ENCODE assay signal across 16 mouse cellular contexts in the genomic region with DNA sequence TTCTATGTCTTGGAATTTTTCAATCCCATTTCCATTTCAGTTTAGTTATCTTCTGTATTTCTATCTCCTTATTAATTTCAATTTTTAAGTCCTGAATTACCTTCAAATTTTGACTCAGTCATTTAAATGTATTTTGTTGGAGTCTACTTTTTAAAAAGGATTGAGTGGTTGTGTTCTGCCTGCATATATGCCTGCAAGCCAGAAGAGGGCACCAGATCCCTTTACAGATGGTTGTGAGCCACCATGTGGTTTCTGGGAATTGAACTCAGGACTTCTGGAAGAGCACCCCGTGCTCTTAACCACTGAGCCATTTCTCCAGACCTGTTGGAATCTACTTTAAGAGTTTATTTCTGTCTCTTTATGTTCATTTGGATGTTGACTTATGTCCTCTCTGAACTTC. TPM values are rescaled to one million over a fixed set of nuclear protein-coding genes. Genes with fewer than 3 reads are reported as not detected.
DNase-seq lines count a peak whose midpoint lies in the region; TF ChIP-seq lines count a peak whose summit lies in the region.
"Had no signal": no experiment of that assay in that cellular context is flagged by ENCODE, and none has a peak within 500 bp of the region (broad histone marks: within the 10 kb centered on the region; RNA-seq: fewer than 3 reads in every experiment).

No protein-coding gene starts in this region.

- H3K27ac ChIP-seq in layer of hippocampus, adult 2 months, result no peak overlapping the region
- no peak overlapping the region for H3K27ac ChIP-seq in CH12.LX (ENCODE audit: insufficient read depth, low read depth)

- H3K9ac ChIP-seq in CH12.LX (ENCODE audit: insufficient read depth, low read depth), result no peak overlapping the region

- no peaks in the 10 kb centered on the region for H3K9me3 ChIP-seq in CH12.LX (replicated peaks; ENCODE audit: low read length)

- H3K4me3 ChIP-seq in layer of hippocampus, adult 2 months, result no peak overlapping the region
- no peak overlapping the region for H3K4me3 ChIP-seq in CH12.LX (replicated peaks in 1 of 3; ENCODE audit: low read depth in 2 of 3, low read length in 2 of 3, poor library complexity in 1 of 3)

- no peaks in the 10 kb centered on the region for H3K36me3 ChIP-seq in CH12.LX (replicated peaks in 1 of 2; ENCODE audit: control insufficient read depth in 1 of 2, insufficient read depth in 1 of 2, low read length in 1 of 2)

- no peaks in the 10 kb centered on the region for H3K79me2 ChIP-seq in CH12.LX (replicated peaks; ENCODE audit: control insufficient read depth, extremely low read depth, insufficient read depth, poor library complexity, severe bottlenecking)

- peak; percentile 44 for TF ChIP-seq RAD21 in CH12.LX (IDR thresholded peaks at IDR 0.05; ENCODE audit: low read depth, low read length)

- H3K4me2 ChIP-seq in CH12.LX (ENCODE audit: insufficient read depth, low read depth, poor library complexity, severe bottlenecking), result no peak overlapping the region

- H3K27me3 ChIP-seq in CH12.LX (replicated peaks), result peaks cover 7% of the 10 kb centered on the region

- in situ Hi-C loops in CH12.LX (cut with MboI; ENCODE audit: low pct_ligation_motif_present, low pct_unique_long_range_greater_than_20kb, low sequenced_read_pairs), result no loop called here

- dilution Hi-C loops in CH12.LX (cut with MboI; ENCODE audit: extremely low pct_ligation_motif_present, extremely low pct_unique_long_range_greater_than_20kb, low sequenced_read_pairs), result no loop called here

- DNase-seq in adrenal gland, postnatal 14 days, result peak; percentile 14
- no peak for DNase-seq in adrenal gland, postnatal 25 days
- DNase-seq in layer of hippocampus, adult 2 months (ENCODE audit: low spot score in 2 of 2), result no peak
- no peak for DNase-seq in layer of hippocampus, postnatal 14 days (ENCODE audit: low spot score in 2 of 2)
- DNase-seq in CH12.LX (ENCODE audit: extremely low read depth), result peak; percentile 15
- DNase-seq in embryo, embryonic 10 days (ENCODE audit: low spot score), result peak; percentile 11
- no peak for DNase-seq in urinary bladder, postnatal 36 days (ENCODE audit: low spot score in 2 of 2)
- no peak for DNase-seq in left cerebral cortex, adult 18-20 months (ENCODE audit: low spot score in 2 of 2)
- DNase-seq: cerebellum, postnatal 36 days; kidney, postnatal 14 days; lung, postnatal 36 days; thymus, postnatal 36 days had no signal

- TF ChIP-seq POLR2A in CH12.LX (IDR thresholded peaks at IDR 0.05; ENCODE audit: low read depth, low read length), result no peak

- H3K4me1 ChIP-seq in CH12.LX (ENCODE audit: control insufficient read depth in 1 of 2, insufficient read depth in 2 of 2), result peaks cover 3 to 7% of the 10 kb centered on the region in 2 experiments; a peak in 1 of 4 replicates

- peak; percentile 76 for TF ChIP-seq CTCF in layer of hippocampus, adult 2 months (conservative IDR thresholded peaks at IDR 0.05)
- TF ChIP-seq CTCF in CH12.LX (conservative IDR thresholded peaks at IDR 0.05 in 1 of 2, IDR thresholded peaks at IDR 0.05 in 1 of 2; ENCODE audit: low read depth in 2 of 2, low read length in 2 of 2), result peak; percentile 21 to 68; a peak in 2 of 4 replicates

- TF ChIP-seq EP300 in CH12.LX (IDR thresholded peaks at IDR 0.05; ENCODE audit: low read length), result no peak

TF ChIP-seq in CH12.LX, 34 proteins besides CTCF, POLR2A, EP300 and RAD21:
- TF ChIP-seq NRF1 (IDR thresholded peaks at IDR 0.05; ENCODE audit: low read depth, low read length), result no peak
- TF ChIP-seq JUN (IDR thresholded peaks at IDR 0.05; ENCODE audit: insufficient read depth, low read depth, low read length), result no peak
- TF ChIP-seq MYC (IDR thresholded peaks at IDR 0.05; ENCODE audit: low read depth, low read length), result peak; percentile 63; the same call in 1 of the 2 replicates
- no peak for TF ChIP-seq MAZ (IDR thresholded peaks at IDR 0.05; ENCODE audit: low read depth, low read length)
- TF ChIP-seq BHLHE40 (IDR thresholded peaks at IDR 0.05; ENCODE audit: low read depth, low read length), result no peak
- TF ChIP-seq ZNF384 (IDR thresholded peaks at IDR 0.05; ENCODE audit: low read depth, low read length), result no peak
- TF ChIP-seq JUND (conservative IDR thresholded peaks at IDR 0.05; ENCODE audit: low read depth, low read length), result no peak

RNA-seq across cellular contexts. Expression of gene Omt2a, which starts 4.9 kb away (rescaled TPM):
- total RNA-seq in adrenal gland, postnatal 14 days (2021), result not detected in 2 replicates
- not detected in 2 replicates for total RNA-seq in adrenal gland, postnatal 25 days (2021)
- not detected for total RNA-seq in layer of hippocampus, adult 2 months (2021)
- not detected for total RNA-seq in layer of hippocampus, postnatal 14 days (2021)
- total RNA-seq in CH12.LX (2012; rRNA removed) (not detected in 2 replicates), CH12.LX (2014; rRNA removed) (not detected in 2 replicates)
- not detected in 2 replicates for polyA plus RNA-seq in CH12.LX (2012; ENCODE audit: insufficient read length, low read depth)
- total RNA-seq in left cerebral cortex, adult 18-20 months (2021), result not detected
- total RNA-seq: gastrocnemius, postnatal 4 days; heart, postnatal 25 days; left cerebral cortex, postnatal 36 days; monocyte, adult 5-6 weeks had no signal

RNA-seq across cellular contexts. Expression of gene Omt2b, which starts 7.9 kb away (rescaled TPM):
- not detected in 2 replicates for total RNA-seq in adrenal gland, postnatal 14 days (2021)
- total RNA-seq in adrenal gland, postnatal 25 days (2021), result not detected in 2 replicates
- total RNA-seq in layer of hippocampus, adult 2 months (2021), result not detected
- not detected for total RNA-seq in layer of hippocampus, postnatal 14 days (2021)
- total RNA-seq in CH12.LX (2012; rRNA removed) (not detected in 2 replicates), CH12.LX (2014; rRNA removed) (not detected in 2 replicates)
- polyA plus RNA-seq in CH12.LX (2012; ENCODE audit: insufficient read length, low read depth), result not detected in 2 replicates
- not detected for total RNA-seq in left cerebral cortex, adult 18-20 months (2021)
- total RNA-seq: gastrocnemius, postnatal 4 days; heart, postnatal 25 days; left cerebral cortex, postnatal 36 days; monocyte, adult 5-6 weeks had no signal

RNA-seq across cellular contexts. Expression of gene Gm10639, which starts 29.8 kb away (rescaled TPM):
- total RNA-seq in adrenal gland, postnatal 14 days (2021), result not detected in 2 replicates
- not detected in 2 replicates for total RNA-seq in adrenal gland, postnatal 25 days (2021)
- not detected for total RNA-seq in layer of hippocampus, adult 2 months (2021)
- under 1 TPM in 1 of 2 experiments, not detected in 1; 0.93 TPM for total RNA-seq in layer of hippocampus, postnatal 14 days (2021)
- total RNA-seq in CH12.LX (2012; rRNA removed) (not detected in 2 replicates), CH12.LX (2014; rRNA removed) (not detected in 2 replicates)
- polyA plus RNA-seq in CH12.LX (2012; ENCODE audit: insufficient read length, low read depth), result not detected in 2 replicates
- total RNA-seq in left cerebral cortex, adult 18-20 months (2021), result not detected
- total RNA-seq: gastrocnemius, postnatal 4 days; heart, postnatal 25 days; left cerebral cortex, postnatal 36 days; monocyte, adult 5-6 weeks had no signal

RNA-seq across cellular contexts. Expression of gene Gsta2, which starts 36.1 kb away (rescaled TPM):
- 3.3 TPM in 1 of 2 replicates, not detected in the other for total RNA-seq in adrenal gland, postnatal 14 days (2021)
- 4.2 and 10.3 TPM in 2 replicates for total RNA-seq in adrenal gland, postnatal 25 days (2021)
- not detected for total RNA-seq in layer of hippocampus, adult 2 months (2021)
- not detected for total RNA-seq in layer of hippocampus, postnatal 14 days (2021)
- total RNA-seq in CH12.LX (2012; rRNA removed), result not detected in 2 replicates
- total RNA-seq in CH12.LX (2014; rRNA removed), result not detected in 2 replicates
- not detected in 2 replicates for polyA plus RNA-seq in CH12.LX (2012; ENCODE audit: insufficient read length, low read depth)
- under 1 TPM in 1 of 2 experiments, not detected in 1; 0.88 TPM for total RNA-seq in left cerebral cortex, adult 18-20 months (2021)
- total RNA-seq: gastrocnemius, postnatal 4 days; left cerebral cortex, postnatal 36 days; monocyte, adult 5-6 weeks had no signal

RNA-seq across cellular contexts. Expression of gene Dppa5a, which starts 48.5 kb away (rescaled TPM):
- total RNA-seq in adrenal gland, postnatal 14 days (2021), result not detected in 2 replicates
- total RNA-seq in adrenal gland, postnatal 25 days (2021), result not detected in 2 replicates
- total RNA-seq in layer of hippocampus, adult 2 months (2021), result not detected
- not detected for total RNA-seq in layer of hippocampus, postnatal 14 days (2021)
- total RNA-seq in CH12.LX (2012; rRNA removed) (not detected in 2 replicates), CH12.LX (2014; rRNA removed) (not detected in 2 replicates)
- polyA plus RNA-seq in CH12.LX (2012; ENCODE audit: insufficient read length, low read depth), result not detected in 2 replicates
- total RNA-seq in left cerebral cortex, adult 18-20 months (2021), result not detected
- total RNA-seq: gastrocnemius, postnatal 4 days; heart, postnatal 25 days; left cerebral cortex, postnatal 36 days; monocyte, adult 5-6 weeks had no signal

Comparison
In these comparisons a context has a peak if more than half of its experiments do, and no peak if none do; other contexts are left out.
1. DNase-seq: peak in adrenal gland, postnatal 14 days (single experiment), CH12.LX (single experiment) and embryo, embryonic 10 days (single experiment); none in adrenal gland, postnatal 25 days (single experiment), layer of hippocampus, adult 2 months (0 of 2), layer of hippocampus, postnatal 14 days (0 of 2), urinary bladder, postnatal 36 days (0 of 2) and left cerebral cortex, adult 18-20 months (0 of 2).